Mouse (Mus musculus): ENCODE results near the gene Yy2. TPM values are rescaled to one million over a fixed set of nuclear protein-coding genes. Genes with fewer than 3 reads are reported as not detected.

Yy2 gene
- total RNA-seq (2023), result 1 to 10 TPM; 3.9 to 4.3 TPM

GRCm38 (mm10) chrX:157568840-157569239 is at the start of gene Yy2:
Gene Yy2 (minus strand): TSS chrX:157568985.

GRCm38 (mm10) chrX:157598186-157598996 is 29.6 kb upstream of the Yy2 start, which contains the start of gene Mbtps2:
Gene Mbtps2 (minus strand): TSS chrX:157598715.

Other genes with a start within 250 kb of the Yy2 start
- under 1 TPM; 0.42 to 0.44 TPM for gene Phex, start 153.7 kb downstream of the Yy2 start, total RNA-seq (2023)
- 10 to 100 TPM; 58.7 to 60.8 TPM for gene Sms, start 76.7 kb downstream of the Yy2 start, total RNA-seq (2023)
- 10 to 100 TPM; 17.7 to 23.4 TPM for gene Mbtps2, start 29.7 kb upstream of the Yy2 start, total RNA-seq (2023)
- gene Smpx, start 129.9 kb upstream of the Yy2 start, total RNA-seq (2023), result not detected
- gene Klhl34, start 249.4 kb upstream of the Yy2 start, total RNA-seq (2023), result not detected

All from B cell, adult 67 days (primary cell).